Comparison of ENCODE assay signal across 16 mouse cellular contexts in the genomic region with DNA sequence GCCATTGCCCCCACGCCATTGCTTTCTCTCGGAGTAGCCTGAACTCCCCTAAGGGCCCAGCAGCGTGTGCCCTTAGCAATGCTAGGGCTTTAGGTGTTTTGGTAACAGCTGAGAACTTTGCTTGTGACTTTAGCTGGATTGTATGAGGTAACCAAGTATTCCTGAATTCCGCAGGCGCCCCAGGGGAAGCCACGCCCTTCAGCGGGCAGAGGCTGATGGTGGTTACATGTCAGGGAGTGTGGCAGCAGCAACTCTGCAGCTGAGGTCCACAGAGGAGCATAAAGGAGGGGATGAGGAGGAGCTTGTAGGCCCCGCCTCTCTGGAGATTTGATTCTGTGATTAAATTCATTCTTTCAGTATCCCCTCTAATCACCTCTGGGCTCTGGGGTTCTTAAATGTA.
DNase-seq lines count a peak whose midpoint lies in the region; ATAC-seq and TF ChIP-seq lines count a peak whose summit lies in the region.
"Had no signal": no experiment of that assay in that cellular context is flagged by ENCODE, and none has a peak within 500 bp of the region (broad histone marks: within the 10 kb centered on the region; RNA-seq: fewer than 3 reads in every experiment).

No protein-coding gene starts in this region.

- no peak for TF ChIP-seq CTCF in kidney, adult 2 months (conservative IDR thresholded peaks at IDR 0.05; ENCODE audit: insufficient read depth, insufficient read length, low read depth, low read length)

- no peaks in the 10 kb centered on the region for H3K36me3 ChIP-seq in forebrain, embryonic 15.5 days
- H3K36me3 ChIP-seq in forebrain, embryonic 10.5 days (replicated peaks), result no peaks in the 10 kb centered on the region
- no peaks in the 10 kb centered on the region for H3K36me3 ChIP-seq in kidney, embryonic 14.5 days (ENCODE audit: control insufficient read depth, insufficient read depth, low read length)
- H3K36me3 ChIP-seq in kidney, adult 2 months (ENCODE audit: control insufficient read depth, insufficient read depth, low read length), result no peaks in the 10 kb centered on the region
- no peaks in the 10 kb centered on the region for H3K36me3 ChIP-seq in neural tube, embryonic 13.5 days
- H3K36me3 ChIP-seq: heart, embryonic 12.5 days had no signal

- no peak overlapping the region for H3K9ac ChIP-seq in forebrain, embryonic 15.5 days (replicated peaks)
- no peak overlapping the region for H3K9ac ChIP-seq in kidney, embryonic 14.5 days (ENCODE audit: low read depth, low read length)
- peak overlapping the region; percentile 5; the same call in 1 of the 2 replicates for H3K9ac ChIP-seq in neural tube, embryonic 13.5 days
- H3K9ac ChIP-seq: heart, embryonic 12.5 days; liver, postnatal 0 days had no signal

- ATAC-seq in forebrain, embryonic 15.5 days (replicated peaks), result no peak
- 0 out of 2 replicates have a peak, but pooled peaks have one; percentile 1 for ATAC-seq in kidney, embryonic 14.5 days (ENCODE audit: low FRiP score, low TSS enrichment)
- ATAC-seq in neural tube, embryonic 13.5 days (ENCODE audit: low read depth), result 0 out of 2 replicates have a peak, but pooled peaks have one; percentile 20
- ATAC-seq: inflammation-experienced regulatory T-cells, adult 6 months; liver, postnatal 0 days had no signal

- peak overlapping the region; percentile 75 for H3K27ac ChIP-seq in forebrain, embryonic 15.5 days (replicated peaks)
- no peak overlapping the region for H3K27ac ChIP-seq in forebrain, embryonic 10.5 days
- H3K27ac ChIP-seq in kidney, embryonic 14.5 days (ENCODE audit: low read depth, low read length), result peak overlapping the region; percentile 17; the same call in 1 of the 2 replicates
- no peak overlapping the region for H3K27ac ChIP-seq in kidney, adult 2 months (ENCODE audit: insufficient read depth, low read depth, low read length)
- H3K27ac ChIP-seq in neural tube, embryonic 13.5 days (replicated peaks), result peak overlapping the region; percentile 81

- no peak overlapping the region for H3K4me2 ChIP-seq in forebrain, embryonic 15.5 days (replicated peaks)
- peak overlapping the region; percentile 15 for H3K4me2 ChIP-seq in kidney, embryonic 14.5 days (replicated peaks; ENCODE audit: low read depth, low read length)
- H3K4me2 ChIP-seq in neural tube, embryonic 13.5 days, result peak overlapping the region; percentile 9; the same call in 1 of the 2 replicates
- H3K4me2 ChIP-seq: heart, embryonic 12.5 days had no signal

- H3K27me3 ChIP-seq in forebrain, embryonic 15.5 days, result no peaks in the 10 kb centered on the region
- H3K27me3 ChIP-seq in forebrain, embryonic 10.5 days (ENCODE audit: poor library complexity, severe bottlenecking), result peaks cover 12% of the 10 kb centered on the region
- peaks cover 3% of the 10 kb centered on the region; the same call in 1 of the 2 replicates for H3K27me3 ChIP-seq in kidney, embryonic 14.5 days (ENCODE audit: control insufficient read depth, insufficient read depth, low read length)
- H3K27me3 ChIP-seq in kidney, adult 2 months (replicated peaks; ENCODE audit: control insufficient read depth, insufficient read depth, low read length), result no peaks in the 10 kb centered on the region
- H3K27me3 ChIP-seq in neural tube, embryonic 13.5 days, result no peaks in the 10 kb centered on the region

- 81% methylated on average over 8 of the region's 8 CpGs for WGBS in forebrain, embryonic 15.5 days
- WGBS in forebrain, embryonic 10.5 days, result 81% methylated on average over 8 of the region's 8 CpGs
- WGBS in kidney, embryonic 14.5 days, result 66% methylated on average over 8 of the region's 8 CpGs
- WGBS in kidney, adult 2 months, result 47% methylated on average over 8 of the region's 8 CpGs
- WGBS in neural tube, embryonic 13.5 days, result 68% methylated on average over 8 of the region's 8 CpGs

- H3K4me1 ChIP-seq in forebrain, embryonic 15.5 days, result peaks cover 16% of the 10 kb centered on the region
- H3K4me1 ChIP-seq in forebrain, embryonic 10.5 days, result peaks cover 11% of the 10 kb centered on the region
- no peaks in the 10 kb centered on the region; the same call in 1 of the 2 replicates for H3K4me1 ChIP-seq in kidney, embryonic 14.5 days (ENCODE audit: control insufficient read depth, insufficient read depth, low read length)
- no peaks in the 10 kb centered on the region for H3K4me1 ChIP-seq in kidney, adult 2 months (ENCODE audit: control insufficient read depth, insufficient read depth, low read length)
- H3K4me1 ChIP-seq in neural tube, embryonic 13.5 days (replicated peaks), result peaks cover 38% of the 10 kb centered on the region

- no peak overlapping the region for H3K4me3 ChIP-seq in forebrain, embryonic 15.5 days
- H3K4me3 ChIP-seq in forebrain, embryonic 10.5 days, result no peak overlapping the region
- H3K4me3 ChIP-seq in kidney, embryonic 14.5 days (ENCODE audit: low read length), result no peak overlapping the region
- no peak overlapping the region for H3K4me3 ChIP-seq in kidney, adult 2 months (ENCODE audit: insufficient read depth, low read depth, low read length)
- H3K4me3 ChIP-seq in neural tube, embryonic 13.5 days, result no peak overlapping the region
- H3K4me3 ChIP-seq: erythroblast, embryonic 14.5 days; heart, embryonic 12.5 days had no signal

- H3K9me3 ChIP-seq in forebrain, embryonic 15.5 days, result no peaks in the 10 kb centered on the region
- H3K9me3 ChIP-seq in forebrain, embryonic 10.5 days, result no peaks in the 10 kb centered on the region
- H3K9me3 ChIP-seq in kidney, embryonic 14.5 days (ENCODE audit: control insufficient read depth, low read length), result no peaks in the 10 kb centered on the region
- H3K9me3 ChIP-seq in neural tube, embryonic 13.5 days, result no peaks in the 10 kb centered on the region
- H3K9me3 ChIP-seq: heart, embryonic 12.5 days had no signal

- TF ChIP-seq POLR2A in kidney, adult 2 months (IDR thresholded peaks at IDR 0.05; ENCODE audit: low read depth, low read length), result no peak

- no peak for DNase-seq in forebrain, embryonic 10.5 days (ENCODE audit: extremely low spot score, low spot score)
- DNase-seq in kidney, adult 2 months, result no peak
- no peak for DNase-seq in neural tube, embryonic 10.5 days (ENCODE audit: extremely low spot score, low spot score)
- DNase-seq in thymus, adult 18-20 months, result no peak
- DNase-seq in adipocyte (ENCODE audit: low spot score), result no peak
- DNase-seq: cerebellum, adult 8-10 months; layer of hippocampus, postnatal 36 days; liver; liver, postnatal 0 days; thymus, postnatal 36 days had no signal

Comparison
In these comparisons a context has a peak if more than half of its experiments do, and no peak if none do; other contexts are left out.
1. H3K27ac ChIP-seq: peak in forebrain, embryonic 15.5 days (single experiment), kidney, embryonic 14.5 days (single experiment) and neural tube, embryonic 13.5 days (single experiment); none in forebrain, embryonic 10.5 days (single experiment) and kidney, adult 2 months (single experiment).